Mouse (Mus musculus) megakaryocyte, embryonic 14.5 days (primary cell): ENCODE data around the gene Rab33b. TPM values are rescaled to one million over a fixed set of nuclear protein-coding genes. Genes with fewer than 3 reads are reported as not detected.
"Not testable (repeated sequence)": the region's sequence is repeated elsewhere in the genome, so short reads cannot be mapped to it uniquely, and the experiment has no call there.

Experiments used
- H3K27me3 ChIP-seq: replicated peaks from 2 replicates; pipeline ENCODE3; 2012; ENCODE audit warnings: inconsistent platforms
- H3K36me3 ChIP-seq: replicated peaks from 2 replicates; pipeline ENCODE3; 2012; ENCODE audit warnings: low read length, inconsistent platforms, mixed read lengths
- H3K4me1 ChIP-seq: 2 replicates; pipeline ENCODE4 v1.6.1; 2012; ENCODE audit warnings: inconsistent platforms
- H3K4me3 ChIP-seq: replicated peaks from 2 replicates; pipeline ENCODE3; 2012; ENCODE audit warnings: moderate library complexity, mild to moderate bottlenecking, inconsistent platforms
- H3K9me3 ChIP-seq: 2 replicates; pipeline ENCODE4 v1.6.1; 2012; ENCODE audit warnings: inconsistent platforms
- FLI1 ChIP-seq: IDR thresholded peaks from 2 replicates; pipeline ENCODE4 v1.6.1; 2012; ENCODE audit warnings: low read length, inconsistent platforms, mixed read lengths
- GATA1 ChIP-seq: IDR thresholded peaks from 3 replicates; pipeline ENCODE4 v1.6.1; 2012; ENCODE audit warnings: mixed read lengths, low read length, inconsistent platforms, borderline replicate concordance
- polyA plus RNA-seq: library from polyadenylated mRNA; stranded (reverse); fragments of >175 nt; gene quantifications from 2 replicates; pipeline ENCODE4 v1.2.3, GENCODE M21; 2012; ENCODE audit warnings: low replicate concordance; ENCODE audit not compliant: insufficient read depth

Gene Rab33b
- 2.7 and 6.3 TPM in 2 replicates for polyA plus RNA-seq

DNA sequence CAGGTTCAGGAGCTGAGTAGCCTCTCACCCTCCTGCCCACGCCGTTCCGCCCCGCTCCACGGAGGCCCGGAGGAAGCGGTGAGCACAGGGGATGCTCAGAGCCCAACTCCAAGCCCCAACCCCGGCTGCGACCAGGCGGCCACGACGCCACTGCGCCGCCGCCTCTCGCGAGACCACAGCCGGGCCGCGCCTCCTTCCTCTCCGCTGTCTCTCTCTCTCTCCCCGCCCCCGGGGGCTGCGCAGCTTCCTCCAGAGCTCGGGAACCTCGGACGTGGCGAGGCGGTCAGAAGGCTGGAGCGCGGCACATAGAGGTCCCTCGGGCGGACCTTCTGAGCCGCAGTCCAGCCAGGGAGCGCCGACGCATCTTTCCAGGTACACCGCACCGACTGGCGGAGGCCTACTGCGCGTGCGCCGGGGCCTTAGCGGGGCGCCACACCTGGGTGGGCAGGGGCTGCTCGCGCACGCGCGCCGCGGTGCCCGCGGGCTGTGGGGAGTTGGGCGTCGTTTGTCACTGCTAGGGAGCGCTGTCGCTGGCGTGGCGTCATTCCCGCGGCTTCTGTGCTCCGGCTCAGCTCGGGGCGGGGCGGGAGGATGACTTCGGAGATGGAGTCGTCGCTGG is at the start of gene Rab33b:
Gene Rab33b (plus strand): TSS at position 180 of the 619 bp plus-strand sequence.
- Histone ChIP-seq H3K36me3 (peaks cover 22% of the 10 kb centered on the region), H3K9me3 (no peaks in the 10 kb centered on the region), H3K4me1 (peaks cover 27% of the 10 kb centered on the region), H3K4me3 (peak within 1 kb of the TSS; percentile 98), H3K27me3 (no peaks in the 10 kb centered on the region)
- TF ChIP-seq FLI1 = no peak
- TF ChIP-seq GATA1 = no peak

GRCm38 (mm10) chr3:51434364-51434763 is 49.4 kb upstream of the Rab33b start:
- H3K27me3 ChIP-seq, H3K9me3 ChIP-seq, H3K4me3 ChIP-seq: not testable (repeated sequence)
- peaks cover 33% of the 10 kb centered on the region for H3K4me1 ChIP-seq
- H3K36me3 ChIP-seq = peaks cover 33% of the 10 kb centered on the region

- TF ChIP-seq GATA1 (no peak), FLI1 (no peak)
- Histone ChIP-seq H3K9me3 (no peaks in the 10 kb centered on the region), H3K4me1 (peaks cover 37% of the 10 kb centered on the region), H3K36me3 (peaks cover 36% of the 10 kb centered on the region), H3K27me3 (no peaks in the 10 kb centered on the region), H3K4me3 (no peak overlapping the region)
Observed at GRCm38 (mm10) chr3:51434871-51435595, 48.7 kb upstream of the Rab33b start.

DNA sequence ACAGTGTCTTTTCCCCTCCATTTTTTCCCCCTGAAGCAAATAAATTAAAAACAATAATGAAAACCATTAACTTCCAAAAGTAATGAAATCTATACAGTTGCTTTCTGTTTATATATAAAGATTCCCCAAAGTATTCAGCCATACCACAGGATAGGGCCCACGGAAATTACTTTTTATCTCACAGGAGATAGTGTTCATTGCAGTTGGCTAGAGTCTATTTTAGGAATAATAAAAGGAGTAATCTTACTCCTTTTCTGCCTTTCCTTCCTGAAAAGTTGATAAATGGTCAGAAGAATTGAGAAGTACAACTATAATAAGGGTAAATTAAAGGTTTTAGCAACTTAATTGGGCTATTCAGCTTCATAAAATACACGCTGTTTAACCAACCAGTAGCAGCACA is 15.2 kb upstream of the Rab33b start:
- H3K27me3 ChIP-seq = no peaks in the 10 kb centered on the region
- H3K36me3 ChIP-seq = peaks cover 95% of the 10 kb centered on the region
- TF ChIP-seq FLI1 (no peak), GATA1 (no peak)
- no peaks in the 10 kb centered on the region for H3K9me3 ChIP-seq
- H3K4me3 ChIP-seq = no peak overlapping the region
- peaks cover 32% of the 10 kb centered on the region for H3K4me1 ChIP-seq

DNA sequence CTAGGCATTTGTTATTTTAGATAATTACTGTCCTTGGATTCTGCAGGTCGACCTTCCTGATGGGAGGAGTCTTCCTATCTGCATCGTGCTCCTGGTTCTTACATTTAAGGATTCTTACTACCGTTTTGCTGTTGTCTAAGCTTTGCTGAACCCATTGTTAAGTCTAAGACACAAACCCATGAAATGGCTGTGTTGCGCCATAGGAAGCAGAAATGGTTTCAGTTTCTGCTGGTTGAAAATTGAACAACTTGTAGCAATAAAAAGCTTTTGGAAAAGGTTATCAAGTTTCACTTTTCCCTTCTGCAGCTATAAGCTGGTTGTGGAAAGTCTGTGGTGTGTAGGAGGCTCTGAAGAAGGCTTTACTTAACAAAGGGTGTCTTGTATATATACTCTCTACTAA is 8.0 kb upstream of the Rab33b start:
- H3K4me1 ChIP-seq = no peaks in the 10 kb centered on the region
- TF ChIP-seq GATA1 = no peak
- TF ChIP-seq FLI1 = no peak
- no peaks in the 10 kb centered on the region for H3K9me3 ChIP-seq
- H3K36me3 ChIP-seq = peaks cover 60% of the 10 kb centered on the region
- no peaks in the 10 kb centered on the region for H3K27me3 ChIP-seq
- no peak overlapping the region for H3K4me3 ChIP-seq

DNA sequence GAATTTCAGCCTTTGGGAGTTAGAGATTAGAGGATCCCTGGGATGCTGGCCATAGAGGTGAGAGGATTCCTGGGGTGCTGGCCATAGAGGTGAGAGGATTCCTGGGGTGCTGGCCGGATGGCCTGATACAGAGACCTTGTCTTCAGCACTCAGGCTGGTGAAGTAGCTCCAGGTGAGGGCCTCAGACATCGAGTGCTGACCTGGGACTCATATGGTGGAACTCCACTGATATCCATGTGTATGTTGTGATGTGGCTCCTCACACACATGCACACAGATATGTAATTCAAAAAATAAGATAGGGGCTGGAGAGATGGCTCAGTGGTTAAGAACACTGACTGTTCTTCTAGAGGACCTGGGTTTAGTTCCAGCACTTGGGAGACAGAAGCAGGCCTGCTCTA is 3.8 kb upstream of the Rab33b start:
- Histone ChIP-seq H3K27me3 (no peaks in the 10 kb centered on the region), H3K36me3 (peaks cover 21% of the 10 kb centered on the region), H3K4me1 (peaks cover 19% of the 10 kb centered on the region), H3K9me3 (no peaks in the 10 kb centered on the region), H3K4me3 (no peak overlapping the region)
- TF ChIP-seq GATA1 (no peak), FLI1 (no peak)

- peaks cover 27% of the 10 kb centered on the region for H3K4me1 ChIP-seq
- no peaks in the 10 kb centered on the region for H3K9me3 ChIP-seq
- peaks cover 14% of the 10 kb centered on the region for H3K36me3 ChIP-seq
- no peaks in the 10 kb centered on the region for H3K27me3 ChIP-seq
- H3K4me3 ChIP-seq = no peak overlapping the region
- TF ChIP-seq GATA1 = no peak
- TF ChIP-seq FLI1 = no peak
Observed at GRCm38 (mm10) chr3:51481059-51481458, 2.7 kb upstream of the Rab33b start.

GRCm38 (mm10) chr3:51481881-51482280 is 1.8 kb upstream of the Rab33b start:
- TF ChIP-seq FLI1 (no peak), GATA1 (no peak)
- H3K4me1 ChIP-seq = peaks cover 27% of the 10 kb centered on the region
- H3K36me3 ChIP-seq = peaks cover 12% of the 10 kb centered on the region
- no peaks in the 10 kb centered on the region for H3K27me3 ChIP-seq
- H3K9me3 ChIP-seq = no peaks in the 10 kb centered on the region
- H3K4me3 ChIP-seq = no peak overlapping the region

GRCm38 (mm10) chr3:51482781-51483180 is 939 bp upstream of the Rab33b start:
- Histone ChIP-seq H3K4me1 (peaks cover 27% of the 10 kb centered on the region), H3K27me3 (no peaks in the 10 kb centered on the region), H3K36me3 (peaks cover 14% of the 10 kb centered on the region), H3K9me3 (no peaks in the 10 kb centered on the region), H3K4me3 (peak overlapping the region; percentile 98)
- TF ChIP-seq FLI1 = no peak
- no peak for TF ChIP-seq GATA1

DNA sequence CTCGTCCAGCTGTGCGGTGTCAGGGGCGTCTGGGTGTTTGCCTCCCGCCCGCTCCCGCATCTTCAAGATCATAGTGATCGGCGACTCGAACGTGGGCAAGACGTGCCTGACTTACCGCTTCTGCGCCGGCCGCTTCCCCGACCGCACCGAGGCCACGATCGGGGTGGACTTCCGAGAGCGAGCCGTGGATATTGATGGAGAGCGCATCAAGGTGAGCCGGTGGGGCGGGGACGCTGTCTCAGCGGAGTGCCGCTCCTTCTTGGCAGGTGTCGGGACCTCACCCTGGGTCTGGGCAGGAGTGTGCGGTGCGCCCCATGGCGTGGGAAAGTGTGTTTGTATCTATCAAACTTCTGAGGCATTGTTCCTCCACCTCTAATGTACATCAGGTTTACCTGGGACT is 650 bp downstream of the Rab33b start:
- Histone ChIP-seq H3K27me3 (no peaks in the 10 kb centered on the region), H3K4me3 (peak overlapping the region; percentile 98), H3K4me1 (peaks cover 27% of the 10 kb centered on the region), H3K9me3 (no peaks in the 10 kb centered on the region), H3K36me3 (peaks cover 22% of the 10 kb centered on the region)
- TF ChIP-seq GATA1 = no peak
- no peak for TF ChIP-seq FLI1
